Mouse (Mus musculus): Measurements from ENCODE around the gene Ddx58. TPM values are rescaled to one million over a fixed set of nuclear protein-coding genes. Genes with fewer than 3 reads are reported as not detected.

Gene Ddx58
- polyA plus RNA-seq, 1 experiment from 2014 or later: 5.7 TPM

GRCm38 (mm10) chr4:40227886-40228285 lies 11.7 kb downstream of the Ddx58 start:
- no peak overlapping the region for H3K27ac ChIP-seq (replicated peaks)
- ATAC-seq (ENCODE audit: low FRiP score, low read depth): no peak
- 95% methylated on average over 7 of the region's 7 CpGs for WGBS

GRCm38 (mm10) chr4:40227131-40227530 lies 12.5 kb downstream of the Ddx58 start:
- H3K4me2 ChIP-seq (replicated peaks): no peak overlapping the region
- H3K27ac ChIP-seq (replicated peaks): no peak overlapping the region
- WGBS: 88% methylated on average over 11 of the region's 11 CpGs
- no peaks in the 10 kb centered on the region for H3K4me1 ChIP-seq
- no peaks in the 10 kb centered on the region for H3K36me3 ChIP-seq
- no peak overlapping the region for H3K4me3 ChIP-seq
- no peak for ATAC-seq (ENCODE audit: low FRiP score, low read depth)
- H3K27me3 ChIP-seq: no peaks in the 10 kb centered on the region; the same call in 1 of the 2 replicates
- no peaks in the 10 kb centered on the region for H3K9me3 ChIP-seq
- no peak overlapping the region for H3K9ac ChIP-seq (replicated peaks)

More at GRCm38 (mm10) chr4:40227886-40228285, 11.7 kb downstream of the Ddx58 start:
- no peaks in the 10 kb centered on the region for H3K4me1 ChIP-seq
- no peaks in the 10 kb centered on the region for H3K9me3 ChIP-seq
- no peaks in the 10 kb centered on the region for H3K36me3 ChIP-seq
- H3K4me3 ChIP-seq: no peak overlapping the region
- no peak overlapping the region for H3K4me2 ChIP-seq (replicated peaks)
- H3K9ac ChIP-seq (replicated peaks): no peak overlapping the region
- H3K27me3 ChIP-seq: no peaks in the 10 kb centered on the region; the same call in 1 of the 2 replicates

- Histone ChIP-seq H3K4me2 (replicated peaks) (no peak overlapping the region), H3K9ac (replicated peaks) (no peak overlapping the region), H3K36me3 (no peaks in the 10 kb centered on the region), H3K9me3 (no peaks in the 10 kb centered on the region), H3K4me1 (no peaks in the 10 kb centered on the region), H3K27ac (replicated peaks) (no peak overlapping the region), H3K27me3 (no peaks in the 10 kb centered on the region; the same call in 1 of the 2 replicates), H3K4me3 (no peak overlapping the region)
- 86% methylated on average over 5 of the region's 5 CpGs for WGBS
- no peak for ATAC-seq (ENCODE audit: low FRiP score, low read depth)
These were observed 13.5 kb downstream of the Ddx58 start for GRCm38 (mm10) chr4:40226095-40226494.

GRCm38 (mm10) chr4:40221876-40222585 lies 17.6 kb downstream of the Ddx58 start:
- peaks cover 9% of the 10 kb centered on the region; the same call in 1 of the 2 replicates for H3K4me1 ChIP-seq
- H3K27ac ChIP-seq (replicated peaks): no peak overlapping the region
- 45% methylated on average over 21 of the region's 21 CpGs for WGBS
- H3K4me2 ChIP-seq (replicated peaks): no peak overlapping the region
- H3K4me3 ChIP-seq: no peak overlapping the region
- H3K27me3 ChIP-seq: no peaks in the 10 kb centered on the region; the same call in 1 of the 2 replicates
- H3K9ac ChIP-seq (replicated peaks): no peak overlapping the region
- no peaks in the 10 kb centered on the region for H3K9me3 ChIP-seq
- no peaks in the 10 kb centered on the region for H3K36me3 ChIP-seq
- no peak for ATAC-seq (ENCODE audit: low FRiP score, low read depth)

- H3K36me3 ChIP-seq: no peaks in the 10 kb centered on the region
- H3K27me3 ChIP-seq: no peaks in the 10 kb centered on the region; the same call in 1 of the 2 replicates
- WGBS: 42% methylated on average over 14 of the region's 14 CpGs
- no peak overlapping the region for H3K4me3 ChIP-seq
- no peaks in the 10 kb centered on the region for H3K9me3 ChIP-seq
- H3K9ac ChIP-seq (replicated peaks): no peak overlapping the region
- ATAC-seq (ENCODE audit: low FRiP score, low read depth): no peak
- H3K4me2 ChIP-seq (replicated peaks): peak overlapping the region; percentile 30
- H3K27ac ChIP-seq (replicated peaks): no peak overlapping the region
- H3K4me1 ChIP-seq: peaks cover 9% of the 10 kb centered on the region; the same call in 1 of the 2 replicates
These were observed 18.4 kb downstream of the Ddx58 start for GRCm38 (mm10) chr4:40221004-40221760.

- Histone ChIP-seq H3K4me1 (peaks cover 9% of the 10 kb centered on the region; the same call in 1 of the 2 replicates), H3K36me3 (no peaks in the 10 kb centered on the region), H3K27me3 (no peaks in the 10 kb centered on the region; the same call in 1 of the 2 replicates), H3K4me3 (no peak overlapping the region), H3K9me3 (no peaks in the 10 kb centered on the region), H3K27ac (replicated peaks) (no peak overlapping the region), H3K4me2 (replicated peaks) (peak overlapping the region; percentile 30), H3K9ac (replicated peaks) (no peak overlapping the region)
- ATAC-seq (ENCODE audit: low FRiP score, low read depth): no peak
- 23% methylated on average over 12 of the region's 12 CpGs for WGBS
These were observed 19.2 kb downstream of the Ddx58 start for GRCm38 (mm10) chr4:40220437-40220836.

GRCm38 (mm10) chr4:40218382-40218781 lies 21.2 kb downstream of the Ddx58 start:
- WGBS: 70% methylated on average over 7 of the region's 7 CpGs
- Histone ChIP-seq H3K9ac (replicated peaks) (no peak overlapping the region), H3K4me2 (replicated peaks) (no peak overlapping the region), H3K27ac (replicated peaks) (no peak overlapping the region), H3K4me1 (peaks cover 9% of the 10 kb centered on the region; the same call in 1 of the 2 replicates), H3K36me3 (no peaks in the 10 kb centered on the region), H3K4me3 (no peak overlapping the region), H3K27me3 (no peaks in the 10 kb centered on the region; the same call in 1 of the 2 replicates), H3K9me3 (no peaks in the 10 kb centered on the region)
- no peak for ATAC-seq (ENCODE audit: low FRiP score, low read depth)

GRCm38 (mm10) chr4:40217910-40218309 lies 21.7 kb downstream of the Ddx58 start:
- no peak for ATAC-seq (ENCODE audit: low FRiP score, low read depth)
- Histone ChIP-seq H3K27me3 (no peaks in the 10 kb centered on the region; the same call in 1 of the 2 replicates), H3K9me3 (no peaks in the 10 kb centered on the region), H3K9ac (replicated peaks) (no peak overlapping the region), H3K36me3 (no peaks in the 10 kb centered on the region), H3K4me1 (peaks cover 9% of the 10 kb centered on the region; the same call in 1 of the 2 replicates), H3K4me2 (replicated peaks) (no peak overlapping the region), H3K4me3 (no peak overlapping the region), H3K27ac (replicated peaks) (no peak overlapping the region)
- 66% methylated on average over 3 of the region's 3 CpGs for WGBS

- H3K9me3 ChIP-seq: no peaks in the 10 kb centered on the region
- ATAC-seq (ENCODE audit: low FRiP score, low read depth): no peak
- no peaks in the 10 kb centered on the region for H3K4me1 ChIP-seq
- H3K9ac ChIP-seq (replicated peaks): no peak overlapping the region
- no peak overlapping the region for H3K4me3 ChIP-seq
- WGBS: 82% methylated on average over 4 of the region's 6 CpGs
- H3K27ac ChIP-seq (replicated peaks): no peak overlapping the region
- H3K4me2 ChIP-seq (replicated peaks): no peak overlapping the region
- no peaks in the 10 kb centered on the region for H3K27me3 ChIP-seq
- no peaks in the 10 kb centered on the region for H3K36me3 ChIP-seq
These were observed 27.5 kb downstream of the Ddx58 start for GRCm38 (mm10) chr4:40212177-40212576.

- 67% methylated on average over 5 of the region's 5 CpGs for WGBS
- Histone ChIP-seq H3K9ac (replicated peaks) (no peak overlapping the region), H3K9me3 (no peaks in the 10 kb centered on the region), H3K4me1 (no peaks in the 10 kb centered on the region), H3K27ac (replicated peaks) (no peak overlapping the region), H3K27me3 (no peaks in the 10 kb centered on the region), H3K4me2 (replicated peaks) (no peak overlapping the region), H3K4me3 (no peak overlapping the region), H3K36me3 (0 out of 2 replicates have a peak, but pooled peaks cover 3% of the 10 kb centered on the region)
- ATAC-seq (ENCODE audit: low FRiP score, low read depth): no peak
These were observed 31.9 kb downstream of the Ddx58 start for GRCm38 (mm10) chr4:40207701-40208100.

- ATAC-seq (ENCODE audit: low FRiP score, low read depth): no peak
- no peak overlapping the region for H3K4me2 ChIP-seq (replicated peaks)
- no peaks in the 10 kb centered on the region for H3K4me1 ChIP-seq
- H3K4me3 ChIP-seq: no peak overlapping the region
- 92% methylated on average over 22 of the region's 22 CpGs for WGBS
- H3K9ac ChIP-seq (replicated peaks): no peak overlapping the region
- 0 out of 2 replicates have a peak, but pooled peaks cover 4% of the 10 kb centered on the region for H3K36me3 ChIP-seq
- H3K27me3 ChIP-seq: no peaks in the 10 kb centered on the region
- H3K27ac ChIP-seq (replicated peaks): no peak overlapping the region
- no peaks in the 10 kb centered on the region for H3K9me3 ChIP-seq
These were observed 34.3 kb downstream of the Ddx58 start for GRCm38 (mm10) chr4:40205231-40205903.
